Mouse (Mus musculus): Measurements from ENCODE around the gene Dcaf1.

GRCm38 (mm10) chr9:106903791-106904134, 82.1 kb downstream of the Dcaf1 start:
- TF ChIP-seq CTCF (IDR thresholded peaks at IDR 0.05; ENCODE audit: low read depth, low read length) (peak; percentile 35), POLR2A (IDR thresholded peaks at IDR 0.05; ENCODE audit: extremely low read depth, insufficient read depth, low read length) (no peak)
